Mouse (Mus musculus) hindbrain, embryonic 15.5 days (tissue): ENCODE measurements around the gene Ankrd10. TPM values are rescaled to one million over a fixed set of nuclear protein-coding genes. Genes with fewer than 3 reads are reported as not detected.

Experiments
- ATAC-seq: fragments of 200-750 bp; cut with Nextera tagmentation; 2 replicates; pipeline ENCODE4 v1.8.0; 2017; ENCODE audit warnings: low read depth, moderate number of reproducible peaks, moderate TSS enrichment; ENCODE audit not compliant: low FRiP score
- H3K27ac ChIP-seq: fragments of 300-500 bp; sonication (generic); replicated peaks from 2 replicates; pipeline ENCODE4 v1.5.1; 2015; ENCODE audit warnings: mild to moderate bottlenecking, inconsistent platforms
- H3K27me3 ChIP-seq: fragments of 300-500 bp; sonication (generic); 2 replicates; pipeline ENCODE4 v1.6.1; 2015; ENCODE audit warnings: control low read depth, inconsistent platforms
- H3K36me3 ChIP-seq: fragments of 300-500 bp; sonication (generic); 2 replicates; pipeline ENCODE4 v1.6.1; 2015; ENCODE audit warnings: control low read depth, inconsistent platforms
- H3K4me1 ChIP-seq: fragments of 300-500 bp; sonication (generic); replicated peaks from 2 replicates; pipeline ENCODE4 v1.6.1; 2015; ENCODE audit warnings: control low read depth, inconsistent platforms
- H3K4me2 ChIP-seq: fragments of 300-500 bp; sonication (generic); 2 replicates; pipeline ENCODE4 v1.6.1; 2015; ENCODE audit warnings: moderate library complexity, mild to moderate bottlenecking, inconsistent platforms
- H3K4me3 ChIP-seq: fragments of 300-500 bp; sonication (generic); 2 replicates; pipeline ENCODE4 v1.5.1; 2015; ENCODE audit warnings: mild to moderate bottlenecking, inconsistent platforms
- H3K9ac ChIP-seq: fragments of 300-500 bp; sonication (generic); 2 replicates; pipeline ENCODE4 v1.6.1; 2015; ENCODE audit warnings: inconsistent platforms
- H3K9me3 ChIP-seq: fragments of 300-500 bp; sonication (generic); 2 replicates; pipeline ENCODE4 v1.6.1; 2016; ENCODE audit warnings: control low read depth, inconsistent platforms
- whole genome bisulfite sequencing: fragments of 180-500 bp; shearing (Covaris S2); methylation state at CpG from one replicate; pipeline ENCODE4 v1.1.7; 2015; 5-methylcytosine and 5-hydroxymethylcytosine counted together
- polyA plus RNA-seq: library from polyadenylated mRNA; unstranded; fragments of >200 nt; fragmentation: Nextera tagmentation; extraction: Ambion mirVana; gene quantifications from 2 replicates; pipeline ENCODE4 v1.2.1, GENCODE M21; 2015

The Ankrd10 gene
- polyA plus RNA-seq, 1 experiment from 2014 or later: 82.8 TPM

DNA sequence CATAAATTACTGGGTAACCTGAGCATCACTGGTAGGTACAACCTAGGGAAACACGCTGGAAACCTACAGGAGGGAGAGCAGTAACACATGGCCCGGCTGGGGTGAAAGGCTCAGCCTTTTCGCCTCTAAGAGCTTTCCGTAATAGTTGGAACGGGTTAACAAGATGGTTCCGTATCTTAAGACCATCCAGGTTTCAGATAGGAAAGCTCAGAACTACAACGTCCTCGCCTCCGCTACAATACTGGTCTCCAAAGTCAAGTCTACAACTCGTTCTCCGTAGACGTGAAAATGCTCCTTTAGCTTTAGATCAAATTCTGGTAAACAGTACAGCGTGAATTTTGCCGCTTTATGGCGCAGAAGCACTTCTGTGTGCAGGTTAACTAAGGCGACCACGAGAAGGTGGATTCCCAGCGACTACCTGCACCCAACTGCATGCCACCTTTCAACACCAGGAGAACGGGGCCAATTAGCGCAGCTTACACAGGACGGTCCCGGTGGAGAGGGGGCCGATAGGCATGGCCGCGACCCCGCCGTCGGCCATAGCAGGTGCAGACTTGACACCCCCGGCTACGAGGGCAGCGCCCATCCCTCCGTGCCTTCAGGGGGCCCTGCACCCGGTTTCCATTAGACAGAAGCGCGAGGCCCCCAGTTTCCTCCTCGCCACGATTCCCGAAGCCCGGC is 1.1 kb downstream of the Ankrd10 start:
- Histone ChIP-seq H3K27ac (peak overlapping the region; percentile 99), H3K27me3 (no peaks in the 10 kb centered on the region), H3K9ac (peak overlapping the region; percentile 96), H3K4me1 (peaks cover 33% of the 10 kb centered on the region), H3K4me3 (peak overlapping the region; percentile 93), H3K9me3 (no peaks in the 10 kb centered on the region), H3K4me2 (peak overlapping the region; percentile 93), H3K36me3 (peaks cover 17% of the 10 kb centered on the region)
- under 1% methylated on average over 39 of the region's 39 CpGs for WGBS
- ATAC-seq: peak; percentile 23

GRCm38 (mm10) chr8:11633414-11633813 is 2.1 kb downstream of the Ankrd10 start:
- H3K36me3 ChIP-seq: peaks cover 18% of the 10 kb centered on the region
- H3K9me3 ChIP-seq: no peaks in the 10 kb centered on the region
- no peak overlapping the region for H3K27ac ChIP-seq
- 62% methylated on average over 7 of the region's 7 CpGs for WGBS
- H3K9ac ChIP-seq: peak overlapping the region; percentile 96; the same call in 1 of the 2 replicates
- H3K27me3 ChIP-seq: no peaks in the 10 kb centered on the region
- H3K4me3 ChIP-seq: peak overlapping the region; percentile 93
- H3K4me1 ChIP-seq: peaks cover 33% of the 10 kb centered on the region
- peak overlapping the region; percentile 93 for H3K4me2 ChIP-seq
- ATAC-seq: no peak

DNA sequence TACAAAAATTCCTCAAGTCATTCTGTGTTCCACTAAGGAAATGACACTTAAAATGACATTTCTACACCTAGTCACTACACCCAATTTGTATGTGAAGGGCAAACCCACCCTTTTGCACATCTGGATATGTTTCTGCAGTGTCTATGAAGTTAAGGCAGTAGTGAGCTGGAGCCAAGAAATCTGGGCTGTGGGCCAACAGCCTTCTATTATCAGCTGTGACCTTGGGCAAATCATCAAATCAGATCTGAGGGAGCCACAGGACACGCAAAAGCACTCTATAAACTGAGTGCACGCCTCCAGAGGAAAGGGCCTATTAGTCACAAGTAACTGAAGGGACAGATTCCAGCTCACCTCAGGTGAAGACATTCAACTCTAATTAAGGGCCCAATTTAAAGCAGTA is 3.2 kb downstream of the Ankrd10 start:
- Histone ChIP-seq H3K27ac (no peak overlapping the region), H3K36me3 (peaks cover 26% of the 10 kb centered on the region), H3K4me2 (peak overlapping the region; percentile 93; the same call in 1 of the 2 replicates), H3K27me3 (no peaks in the 10 kb centered on the region), H3K4me3 (no peak overlapping the region), H3K9ac (no peak overlapping the region), H3K9me3 (no peaks in the 10 kb centered on the region), H3K4me1 (peaks cover 33% of the 10 kb centered on the region)
- WGBS: 15% methylated on average over 2 of the region's 2 CpGs
- no peak for ATAC-seq

DNA sequence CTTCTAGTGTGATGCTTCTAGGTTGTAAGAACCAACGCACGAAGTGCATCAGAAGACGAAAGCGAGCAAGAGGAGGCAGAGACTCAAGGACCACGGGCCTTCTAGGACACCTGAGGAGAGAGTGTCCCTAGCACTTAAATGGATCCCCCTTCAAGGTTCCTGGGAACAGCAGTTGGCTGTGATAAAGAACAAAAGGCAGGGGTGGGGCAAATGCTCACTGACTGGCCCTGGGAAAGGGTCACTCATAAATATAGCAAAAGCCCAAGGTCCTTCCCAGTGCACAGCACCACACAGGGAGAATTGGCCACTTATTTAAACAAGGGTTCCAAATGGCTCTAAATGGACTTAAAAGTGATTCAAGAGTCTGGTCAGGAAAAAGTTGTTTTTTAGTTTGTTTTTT is 6.4 kb downstream of the Ankrd10 start:
- peaks cover 41% of the 10 kb centered on the region for H3K36me3 ChIP-seq
- no peaks in the 10 kb centered on the region for H3K27me3 ChIP-seq
- H3K4me3 ChIP-seq: no peak overlapping the region
- 82% methylated on average over 5 of the region's 5 CpGs for WGBS
- ATAC-seq: no peak
- H3K9ac ChIP-seq: no peak overlapping the region
- no peak overlapping the region for H3K27ac ChIP-seq
- H3K9me3 ChIP-seq: no peaks in the 10 kb centered on the region
- H3K4me2 ChIP-seq: no peak overlapping the region
- peaks cover 20% of the 10 kb centered on the region for H3K4me1 ChIP-seq

DNA sequence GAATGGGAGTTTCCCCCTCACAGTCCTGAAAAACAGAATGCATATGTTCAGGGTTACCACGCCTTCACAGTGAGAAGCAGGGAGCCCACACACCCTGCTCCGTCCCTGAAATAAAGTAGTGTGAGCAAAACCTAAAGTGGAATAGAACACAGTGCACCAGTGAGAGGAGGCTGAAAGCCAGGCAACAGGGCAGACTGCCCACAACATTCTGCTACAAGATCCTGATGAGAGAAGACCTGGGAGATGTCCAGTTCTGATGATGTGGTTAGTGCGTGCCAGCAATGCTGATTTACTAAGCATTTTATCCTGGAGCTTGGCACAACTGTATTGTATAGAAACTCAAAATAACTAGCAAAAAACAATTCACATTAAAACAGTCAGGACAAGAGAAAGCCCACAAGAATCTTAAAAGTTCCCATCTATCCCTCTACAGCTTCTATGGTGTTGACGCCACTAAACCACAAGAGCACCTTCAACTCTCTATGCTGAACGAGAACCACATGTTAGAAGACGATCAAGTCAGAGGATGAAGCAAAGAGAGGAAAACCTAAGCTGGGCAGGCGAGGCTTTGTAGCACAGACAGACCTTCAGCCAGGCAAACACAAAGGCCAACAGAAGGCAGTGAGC is 6.9 kb downstream of the Ankrd10 start:
- Histone ChIP-seq H3K4me2 (no peak overlapping the region), H3K36me3 (peaks cover 44% of the 10 kb centered on the region), H3K4me3 (no peak overlapping the region), H3K9me3 (no peaks in the 10 kb centered on the region), H3K27me3 (no peaks in the 10 kb centered on the region), H3K27ac (no peak overlapping the region), H3K9ac (no peak overlapping the region), H3K4me1 (peaks cover 14% of the 10 kb centered on the region)
- WGBS: 82% methylated on average over 7 of the region's 7 CpGs
- no peak for ATAC-seq

DNA sequence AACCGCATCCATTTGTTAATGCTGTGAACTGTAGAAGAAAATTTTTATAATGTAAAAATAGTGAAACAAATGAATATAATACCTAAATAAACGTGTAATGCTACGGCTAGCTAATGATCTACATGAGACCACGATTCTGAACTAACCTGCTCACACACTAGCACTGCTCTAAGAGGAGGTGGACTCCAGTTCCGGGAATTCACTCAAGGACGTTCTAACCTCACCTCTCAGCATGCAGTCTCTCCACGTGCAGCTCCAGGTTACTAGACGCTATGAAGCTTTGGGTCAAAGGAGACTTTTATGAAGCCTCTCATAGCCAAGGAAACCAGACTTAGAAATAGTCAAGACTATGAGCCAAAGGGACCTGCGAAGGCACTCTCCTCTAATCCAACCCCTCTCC is 7.8 kb downstream of the Ankrd10 start:
- no peak for ATAC-seq
- Histone ChIP-seq H3K4me2 (no peak overlapping the region), H3K27me3 (no peaks in the 10 kb centered on the region), H3K4me3 (no peak overlapping the region), H3K9me3 (no peaks in the 10 kb centered on the region), H3K9ac (no peak overlapping the region), H3K36me3 (peaks cover 45% of the 10 kb centered on the region), H3K4me1 (peaks cover 5% of the 10 kb centered on the region), H3K27ac (no peak overlapping the region)
- 91% methylated on average over 9 of the region's 9 CpGs for WGBS

GRCm38 (mm10) chr8:11625084-11625483 is 10.5 kb downstream of the Ankrd10 start:
- Histone ChIP-seq H3K27me3 (no peaks in the 10 kb centered on the region), H3K4me3 (no peak overlapping the region), H3K4me1 (no peaks in the 10 kb centered on the region), H3K36me3 (peaks cover 37% of the 10 kb centered on the region), H3K9ac (no peak overlapping the region), H3K9me3 (no peaks in the 10 kb centered on the region), H3K4me2 (no peak overlapping the region), H3K27ac (no peak overlapping the region)
- WGBS: 86% methylated on average over 4 of the region's 4 CpGs
- ATAC-seq: no peak

DNA sequence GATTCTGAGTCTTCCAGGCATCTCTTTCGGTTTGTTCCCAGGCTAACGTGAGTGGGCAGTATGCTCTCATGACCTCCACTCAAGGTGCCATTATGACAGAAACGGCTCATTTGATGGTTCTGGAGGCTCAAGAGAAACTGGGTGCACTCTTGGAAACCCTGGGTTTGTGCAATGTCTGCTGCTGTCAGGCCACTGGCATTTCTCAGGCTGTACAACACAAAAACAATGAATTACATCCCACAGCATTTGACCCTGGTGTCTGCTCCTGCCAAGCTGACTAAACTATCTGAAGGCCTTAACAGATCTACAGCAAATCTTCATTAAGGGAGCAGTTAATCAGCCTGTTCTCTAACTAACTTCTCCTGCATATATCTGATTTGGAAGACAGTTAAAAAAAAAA is 16.5 kb downstream of the Ankrd10 start:
- Histone ChIP-seq H3K4me1 (no peaks in the 10 kb centered on the region), H3K27me3 (no peaks in the 10 kb centered on the region), H3K9ac (no peak overlapping the region), H3K4me3 (no peak overlapping the region), H3K4me2 (no peak overlapping the region), H3K27ac (no peak overlapping the region), H3K9me3 (no peaks in the 10 kb centered on the region), H3K36me3 (peaks cover 60% of the 10 kb centered on the region)
- no peak for ATAC-seq
- 88% methylated on average over 3 of the region's 3 CpGs for WGBS

DNA sequence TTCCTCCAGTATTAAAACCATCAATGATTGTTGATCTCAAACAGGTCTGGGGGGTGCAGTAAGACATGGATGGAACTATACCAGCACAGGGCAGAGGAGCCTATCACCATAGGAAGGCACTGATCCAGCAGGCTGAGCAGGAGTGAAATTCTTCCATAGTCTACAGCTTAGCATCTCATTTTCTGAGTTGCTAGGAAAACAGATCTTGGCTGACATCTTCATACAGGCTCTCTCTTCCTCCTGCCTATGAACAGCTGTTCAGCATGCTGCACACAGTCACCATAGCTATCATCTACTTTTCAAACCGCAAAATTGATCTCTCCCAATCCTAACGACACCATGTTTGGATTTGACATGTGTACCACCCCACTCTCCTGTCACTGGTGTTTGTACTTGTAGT is 17.5 kb downstream of the Ankrd10 start:
- Histone ChIP-seq H3K36me3 (peaks cover 61% of the 10 kb centered on the region), H3K4me3 (no peak overlapping the region), H3K4me2 (no peak overlapping the region), H3K4me1 (no peaks in the 10 kb centered on the region), H3K9me3 (no peaks in the 10 kb centered on the region), H3K27ac (no peak overlapping the region), H3K27me3 (no peaks in the 10 kb centered on the region), H3K9ac (no peak overlapping the region)
- 89% methylated on average over 2 of the region's 2 CpGs for WGBS
- no peak for ATAC-seq

- no peak overlapping the region for H3K4me2 ChIP-seq
- ATAC-seq: no peak
- H3K4me3 ChIP-seq: no peak overlapping the region
- no peaks in the 10 kb centered on the region for H3K27me3 ChIP-seq
- H3K27ac ChIP-seq: no peak overlapping the region
- WGBS: 11% methylated on average over 1 of the region's 1 CpGs
- H3K9me3 ChIP-seq: no peaks in the 10 kb centered on the region
- H3K36me3 ChIP-seq: peaks cover 75% of the 10 kb centered on the region
- no peak overlapping the region for H3K9ac ChIP-seq
- no peaks in the 10 kb centered on the region for H3K4me1 ChIP-seq
These were observed 19.3 kb downstream of the Ankrd10 start for GRCm38 (mm10) chr8:11616294-11616693.

- no peaks in the 10 kb centered on the region for H3K4me1 ChIP-seq
- H3K9ac ChIP-seq: no peak overlapping the region
- H3K4me3 ChIP-seq: no peak overlapping the region
- H3K9me3 ChIP-seq: no peaks in the 10 kb centered on the region
- H3K27ac ChIP-seq: no peak overlapping the region
- H3K27me3 ChIP-seq: no peaks in the 10 kb centered on the region
- H3K36me3 ChIP-seq: peaks cover 68% of the 10 kb centered on the region
- no peak overlapping the region for H3K4me2 ChIP-seq
- 86% methylated on average over 6 of the region's 6 CpGs for WGBS
- ATAC-seq: no peak
These were observed 21.3 kb downstream of the Ankrd10 start for GRCm38 (mm10) chr8:11614126-11614835.

GRCm38 (mm10) chr8:11608848-11609247 is 26.7 kb downstream of the Ankrd10 start:
- H3K9me3 ChIP-seq: no peaks in the 10 kb centered on the region
- no peak overlapping the region for H3K4me3 ChIP-seq
- H3K27me3 ChIP-seq: no peaks in the 10 kb centered on the region
- WGBS: 97% methylated on average over 9 of the region's 9 CpGs
- H3K4me1 ChIP-seq: no peaks in the 10 kb centered on the region
- H3K27ac ChIP-seq: no peak overlapping the region
- H3K36me3 ChIP-seq: peaks cover 39% of the 10 kb centered on the region
- no peak overlapping the region for H3K9ac ChIP-seq
- no peak overlapping the region for H3K4me2 ChIP-seq
- no peak for ATAC-seq
